Mouse (Mus musculus) cerebellum, adult 2 months (tissue): ENCODE measurements at regions not wholly inside any gene's neighbourhood (a gene's known extent, or its start where the extent isn't known, plus 50 kb on each side); places are given as distances from the start of the nearest gene placed in this dataset.

Experiments used
- CTCF ChIP-seq: fragments of 200-500 bp; IDR thresholded peaks from 2 replicates; pipeline ENCODE4 v1.5.1; 2011; ENCODE audit warnings: low read depth, mild to moderate bottlenecking, control low read depth, low read length, moderate library complexity, borderline replicate concordance; ENCODE audit not compliant: insufficient read depth
- POLR2A ChIP-seq: fragments of 200-500 bp; IDR thresholded peaks from 2 replicates; pipeline ENCODE4 v1.6.1; 2011; ENCODE audit warnings: low read length, control low read depth, borderline replicate concordance; ENCODE audit not compliant: insufficient read depth

DNA sequence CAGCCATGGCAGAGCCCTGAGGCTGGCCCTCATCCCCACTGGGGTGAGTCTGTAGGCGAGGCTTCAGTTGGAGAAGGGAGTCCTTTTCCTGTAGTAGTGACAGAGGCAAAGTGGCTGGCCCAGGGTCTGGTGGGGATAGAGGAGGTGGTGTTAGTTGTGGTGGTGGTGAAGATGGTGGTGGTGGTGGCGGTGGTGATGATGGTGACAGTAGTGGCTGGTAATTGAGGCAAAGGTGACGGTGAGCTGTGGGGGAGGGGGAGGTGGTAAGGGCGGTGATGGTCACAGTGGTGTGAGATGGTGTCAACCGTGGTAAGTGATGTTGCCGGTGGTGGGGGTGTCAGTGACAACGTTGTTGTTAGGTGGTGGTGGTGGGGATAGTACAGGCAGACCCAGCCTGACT is 52.6 kb upstream of the Runx3 start:
- TF ChIP-seq CTCF, result no peak
- TF ChIP-seq POLR2A, result no peak
